Mouse (Mus musculus): ENCODE results near the gene Cntrob. TPM values are rescaled to one million over a fixed set of nuclear protein-coding genes. Genes with fewer than 3 reads are reported as not detected.

Cntrob gene
- polyA plus RNA-seq, 1 experiment from 2014 or later: 37.3 TPM

DNA sequence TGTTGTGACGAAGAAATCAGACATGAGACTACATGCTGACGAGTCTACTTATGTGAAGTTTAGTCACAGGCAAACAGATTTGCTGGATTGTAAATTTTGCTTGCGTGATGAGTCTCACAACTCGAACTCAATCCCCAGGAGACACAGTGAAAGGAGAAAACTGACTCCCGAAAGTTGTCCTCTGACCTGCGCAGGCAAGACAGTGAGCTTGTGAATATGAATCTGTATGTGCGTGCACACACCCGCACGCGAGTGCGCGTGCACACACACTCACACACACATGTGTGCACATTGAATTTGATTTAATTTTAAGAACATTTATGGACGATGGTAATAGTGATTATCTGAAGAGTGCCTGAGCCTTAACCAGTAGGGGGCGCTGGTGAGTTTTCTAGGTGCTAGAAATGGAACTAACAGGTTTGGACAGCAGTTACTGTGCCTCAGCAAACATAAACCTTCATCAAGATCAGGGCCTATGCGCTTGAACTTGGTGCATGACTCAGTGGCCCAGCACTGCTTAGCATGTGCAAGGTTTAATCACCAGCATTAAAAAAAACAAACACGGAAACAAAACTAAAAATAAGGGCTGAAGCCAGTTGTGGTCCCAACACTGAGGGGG is 51.3 kb downstream of the Cntrob start:
- WGBS: 38% methylated on average over 16 of the region's 16 CpGs
- peaks cover 10% of the 10 kb centered on the region for H3K4me1 ChIP-seq
- peaks cover 29% of the 10 kb centered on the region for H3K27me3 ChIP-seq (replicated peaks; ENCODE audit: low read depth, poor library complexity, severe bottlenecking)
- H3K36me3 ChIP-seq (replicated peaks): no peaks in the 10 kb centered on the region
- no peaks in the 10 kb centered on the region for H3K9me3 ChIP-seq
- no peak overlapping the region for H3K4me3 ChIP-seq
- peak; percentile 82 for DNase-seq (ENCODE audit: low spot score)
- H3K27ac ChIP-seq (replicated peaks): no peak overlapping the region

DNA sequence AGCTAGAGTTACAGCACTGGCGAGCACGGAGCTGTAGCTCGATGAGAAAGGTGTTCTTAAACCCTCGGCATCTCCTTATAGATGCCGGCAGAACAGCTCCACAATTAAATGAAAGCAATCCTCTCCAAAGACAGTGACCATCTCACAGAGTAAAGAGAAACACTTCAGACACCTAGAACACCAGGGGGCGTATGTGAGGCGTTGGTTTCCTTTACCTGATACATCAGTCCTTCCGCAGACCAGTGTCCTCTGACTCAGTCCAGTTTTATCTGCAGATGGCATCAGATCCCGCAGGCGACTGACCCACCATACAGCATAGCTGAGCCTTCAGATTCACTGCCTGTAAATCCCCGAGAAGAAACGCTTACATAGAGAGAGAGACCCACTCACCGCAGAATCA is 54.0 kb downstream of the Cntrob start:
- H3K4me1 ChIP-seq: peaks cover 18% of the 10 kb centered on the region
- H3K9me3 ChIP-seq: no peaks in the 10 kb centered on the region
- WGBS: 21% methylated on average over 13 of the region's 13 CpGs
- no peaks in the 10 kb centered on the region for H3K36me3 ChIP-seq (replicated peaks)
- no peak overlapping the region for H3K4me3 ChIP-seq
- H3K27me3 ChIP-seq (replicated peaks; ENCODE audit: low read depth, poor library complexity, severe bottlenecking): peaks cover 29% of the 10 kb centered on the region
- DNase-seq (ENCODE audit: low spot score): peak; percentile 76
- no peak overlapping the region for H3K27ac ChIP-seq (replicated peaks)

DNA sequence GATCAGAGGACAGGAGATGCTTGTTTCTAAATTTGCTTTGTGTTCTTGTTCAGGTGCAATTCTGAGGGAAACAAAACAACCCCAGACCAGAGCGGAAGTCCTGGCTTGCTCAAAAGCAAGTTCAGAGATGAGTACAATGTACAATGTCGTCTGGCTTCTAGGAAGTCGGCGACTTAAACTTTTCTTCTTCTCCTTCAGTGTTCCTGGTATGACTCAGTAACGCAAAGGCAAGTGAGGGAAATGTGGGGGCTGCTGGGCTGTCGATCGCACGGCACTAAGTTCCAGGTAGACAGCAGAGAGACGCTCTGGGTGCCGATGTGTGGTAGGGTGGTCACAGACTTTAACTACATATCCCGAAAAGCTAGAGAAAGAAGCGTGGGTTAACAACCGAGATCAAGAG is 55.5 kb downstream of the Cntrob start:
- Histone ChIP-seq H3K4me3 (no peak overlapping the region), H3K9me3 (no peaks in the 10 kb centered on the region), H3K4me1 (peaks cover 18% of the 10 kb centered on the region), H3K36me3 (replicated peaks) (no peaks in the 10 kb centered on the region), H3K27ac (replicated peaks) (no peak overlapping the region), H3K27me3 (replicated peaks; ENCODE audit: low read depth, poor library complexity, severe bottlenecking) (peaks cover 29% of the 10 kb centered on the region)
- 88% methylated on average over 13 of the region's 13 CpGs for WGBS
- no peak for DNase-seq (ENCODE audit: low spot score)

DNA sequence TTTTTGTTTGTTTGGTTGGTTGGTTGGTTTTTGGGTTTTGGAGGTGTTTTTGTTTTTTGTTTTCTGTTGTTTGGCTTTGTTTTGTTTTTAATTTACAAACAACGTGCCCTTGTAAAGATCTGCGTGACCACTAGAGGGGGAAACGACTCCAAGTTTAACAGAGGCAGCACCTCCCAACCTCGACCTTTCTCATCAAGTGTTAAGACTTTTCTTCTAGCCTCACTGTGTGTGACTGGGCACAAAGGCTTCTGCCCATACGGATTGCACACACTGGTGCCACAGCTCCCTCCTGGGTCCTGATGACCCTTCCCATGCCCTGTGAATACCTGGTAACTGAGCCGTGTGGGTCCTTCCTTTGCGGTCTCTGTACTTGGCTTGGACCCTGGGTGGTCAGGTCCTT is 56.2 kb downstream of the Cntrob start:
- Histone ChIP-seq H3K9me3 (no peaks in the 10 kb centered on the region), H3K4me3 (no peak overlapping the region), H3K27ac (replicated peaks) (no peak overlapping the region), H3K36me3 (replicated peaks) (no peaks in the 10 kb centered on the region), H3K4me1 (peaks cover 18% of the 10 kb centered on the region), H3K27me3 (replicated peaks; ENCODE audit: low read depth, poor library complexity, severe bottlenecking) (peaks cover 29% of the 10 kb centered on the region)
- peak; percentile 30 for DNase-seq (ENCODE audit: low spot score)
- 34% methylated on average over 7 of the region's 7 CpGs for WGBS

- no peak overlapping the region for H3K4me3 ChIP-seq
- H3K36me3 ChIP-seq (replicated peaks): no peaks in the 10 kb centered on the region
- H3K27ac ChIP-seq (replicated peaks): no peak overlapping the region
- WGBS: 25% methylated on average over 10 of the region's 10 CpGs
- peaks cover 29% of the 10 kb centered on the region for H3K27me3 ChIP-seq (replicated peaks; ENCODE audit: low read depth, poor library complexity, severe bottlenecking)
- no peaks in the 10 kb centered on the region for H3K9me3 ChIP-seq
- H3K4me1 ChIP-seq: peaks cover 14% of the 10 kb centered on the region
- peak; percentile 16 for DNase-seq (ENCODE audit: low spot score)
Observed at GRCm38 (mm10) chr11:69266253-69266652, 57.3 kb downstream of the Cntrob start.

DNA sequence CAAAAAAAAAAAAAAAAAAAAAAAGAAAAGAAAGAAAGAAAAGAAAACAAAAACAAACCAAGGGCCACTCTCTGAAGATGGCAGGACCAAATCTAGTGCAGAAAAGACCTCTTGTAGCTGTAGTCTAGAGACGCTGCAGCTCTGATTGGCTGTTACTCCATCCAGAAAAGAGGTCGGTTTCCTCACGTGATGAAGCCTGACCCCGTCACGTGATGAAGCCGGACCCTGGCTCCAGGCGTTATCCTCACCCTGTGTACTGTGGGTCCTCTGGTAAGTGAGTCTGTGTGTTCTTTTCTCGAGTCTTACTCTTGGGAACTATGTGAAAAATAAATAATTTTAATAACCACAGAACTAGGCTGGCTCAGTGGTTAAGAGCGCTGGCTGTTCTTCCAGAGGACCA is 58.2 kb downstream of the Cntrob start:
- Histone ChIP-seq H3K27me3 (replicated peaks; ENCODE audit: low read depth, poor library complexity, severe bottlenecking) (peaks cover 23% of the 10 kb centered on the region), H3K27ac (replicated peaks) (no peak overlapping the region), H3K36me3 (replicated peaks) (no peaks in the 10 kb centered on the region), H3K4me3 (no peak overlapping the region), H3K9me3 (no peaks in the 10 kb centered on the region), H3K4me1 (peaks cover 14% of the 10 kb centered on the region)
- no peak for DNase-seq (ENCODE audit: low spot score)
- WGBS: 75% methylated on average over 9 of the region's 9 CpGs

GRCm38 (mm10) chr11:69264276-69264675 is 59.3 kb downstream of the Cntrob start:
- no peak for DNase-seq (ENCODE audit: low spot score)
- H3K4me3 ChIP-seq: no peak overlapping the region
- H3K9me3 ChIP-seq: no peaks in the 10 kb centered on the region
- H3K27ac ChIP-seq (replicated peaks): no peak overlapping the region
- H3K27me3 ChIP-seq (replicated peaks; ENCODE audit: low read depth, poor library complexity, severe bottlenecking): peaks cover 18% of the 10 kb centered on the region
- H3K36me3 ChIP-seq (replicated peaks): no peaks in the 10 kb centered on the region
- WGBS: 69% methylated on average over 2 of the region's 2 CpGs
- peaks cover 14% of the 10 kb centered on the region for H3K4me1 ChIP-seq

GRCm38 (mm10) chr11:69260111-69260510 is 63.5 kb downstream of the Cntrob start:
- 90% methylated on average over 1 of the region's 1 CpGs for WGBS
- H3K4me1 ChIP-seq: 0 out of 2 replicates have a peak, but pooled peaks cover 2% of the 10 kb centered on the region

GRCm38 (mm10) chr11:69258287-69258686 is 65.3 kb downstream of the Cntrob start:
- H3K9me3 ChIP-seq: no peaks in the 10 kb centered on the region
- H3K36me3 ChIP-seq (replicated peaks): no peaks in the 10 kb centered on the region
- DNase-seq (ENCODE audit: low spot score): peak; percentile 71
- 53% methylated on average over 5 of the region's 5 CpGs for WGBS
- H3K4me1 ChIP-seq: peaks cover 8% of the 10 kb centered on the region
- H3K27ac ChIP-seq (replicated peaks): no peak overlapping the region
- no peaks in the 10 kb centered on the region for H3K27me3 ChIP-seq (replicated peaks; ENCODE audit: low read depth, poor library complexity, severe bottlenecking)
- H3K4me3 ChIP-seq: no peak overlapping the region

More at GRCm38 (mm10) chr11:69260111-69260510, 63.5 kb downstream of the Cntrob start:
- no peak overlapping the region for H3K27ac ChIP-seq (replicated peaks)
- no peak for DNase-seq (ENCODE audit: low spot score)
- no peaks in the 10 kb centered on the region for H3K9me3 ChIP-seq
- no peaks in the 10 kb centered on the region for H3K36me3 ChIP-seq (replicated peaks)
- H3K27me3 ChIP-seq (replicated peaks; ENCODE audit: low read depth, poor library complexity, severe bottlenecking): no peaks in the 10 kb centered on the region
- H3K4me3 ChIP-seq: no peak overlapping the region

- Histone ChIP-seq H3K9me3 (no peaks in the 10 kb centered on the region), H3K36me3 (replicated peaks) (no peaks in the 10 kb centered on the region), H3K4me1 (peaks cover 12% of the 10 kb centered on the region), H3K27ac (replicated peaks) (no peak overlapping the region), H3K27me3 (replicated peaks; ENCODE audit: low read depth, poor library complexity, severe bottlenecking) (no peaks in the 10 kb centered on the region), H3K4me3 (no peak overlapping the region)
- 50% methylated on average over 4 of the region's 4 CpGs for WGBS
- no peak for DNase-seq (ENCODE audit: low spot score)
Observed at GRCm38 (mm10) chr11:69257807-69258206, 65.8 kb downstream of the Cntrob start.

DNA sequence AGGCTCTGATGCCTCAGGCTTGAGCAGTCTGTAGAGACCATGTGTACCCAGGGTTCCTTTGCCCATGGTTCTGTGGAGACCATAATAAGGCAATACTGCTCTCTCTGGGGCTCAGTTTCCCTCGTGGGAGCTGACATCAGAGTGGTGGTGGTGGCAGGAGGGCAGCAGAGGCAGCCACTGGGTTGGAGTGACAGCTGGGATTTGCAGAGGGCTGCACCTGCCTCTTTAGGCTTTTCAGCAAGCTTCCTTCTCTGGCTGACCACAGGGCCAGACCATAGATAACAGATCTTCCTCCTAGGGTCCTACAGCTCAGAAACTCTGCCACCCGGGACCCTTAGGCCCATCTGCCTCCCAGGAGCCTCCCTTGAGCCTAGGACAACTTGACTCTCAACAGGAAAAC is 66.5 kb downstream of the Cntrob start:
- DNase-seq (ENCODE audit: low spot score): no peak
- Histone ChIP-seq H3K4me3 (no peak overlapping the region), H3K36me3 (replicated peaks) (no peaks in the 10 kb centered on the region), H3K4me1 (peaks cover 14% of the 10 kb centered on the region), H3K9me3 (no peaks in the 10 kb centered on the region), H3K27me3 (replicated peaks; ENCODE audit: low read depth, poor library complexity, severe bottlenecking) (no peaks in the 10 kb centered on the region), H3K27ac (replicated peaks) (no peak overlapping the region)
- 66% methylated on average over 2 of the region's 2 CpGs for WGBS

DNA sequence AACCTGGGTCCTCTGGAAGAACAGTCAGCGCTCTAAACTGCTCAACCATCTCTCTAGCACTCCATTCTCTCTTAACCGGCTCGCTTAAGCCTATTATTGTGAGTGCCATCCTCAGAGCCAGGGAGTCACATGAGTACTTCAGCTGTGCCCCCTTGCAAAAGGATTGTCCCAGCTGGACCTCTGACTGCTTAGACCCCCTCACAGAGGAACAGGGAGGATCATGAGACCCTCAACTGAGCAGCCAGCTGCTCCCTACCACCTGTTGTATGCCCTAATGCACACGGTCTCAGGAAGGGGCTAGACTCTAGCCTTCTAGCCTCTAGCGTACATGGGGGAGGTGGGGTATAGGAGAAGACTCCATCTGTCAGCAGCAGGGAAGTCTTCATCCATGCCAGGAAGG is 68.8 kb downstream of the Cntrob start:
- Histone ChIP-seq H3K9me3 (no peaks in the 10 kb centered on the region), H3K36me3 (replicated peaks) (no peaks in the 10 kb centered on the region), H3K27ac (replicated peaks) (no peak overlapping the region), H3K27me3 (replicated peaks; ENCODE audit: low read depth, poor library complexity, severe bottlenecking) (no peaks in the 10 kb centered on the region), H3K4me1 (peaks cover 21% of the 10 kb centered on the region), H3K4me3 (no peak overlapping the region)
- no peak for DNase-seq (ENCODE audit: low spot score)
- 78% methylated on average over 5 of the region's 5 CpGs for WGBS

DNA sequence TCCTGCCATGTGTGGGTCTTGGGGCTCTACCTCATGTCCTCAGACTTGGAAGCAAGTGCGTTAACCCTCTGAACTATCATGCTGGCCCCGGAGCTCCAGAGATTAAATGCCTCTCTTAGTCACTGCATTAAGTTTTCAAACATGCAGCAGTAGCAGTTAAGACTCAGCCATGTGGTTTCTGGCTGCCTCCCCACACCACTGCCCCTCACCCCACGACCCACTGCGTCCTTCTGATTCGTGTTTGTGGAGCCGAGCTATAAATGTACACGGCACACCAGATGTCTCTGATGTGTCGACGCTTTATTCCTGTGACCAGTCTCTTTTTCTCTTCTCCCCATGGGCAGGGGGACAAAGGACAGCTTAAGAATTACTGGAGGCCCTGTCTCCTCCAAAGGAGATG is 70.4 kb downstream of the Cntrob start:
- no peaks in the 10 kb centered on the region for H3K9me3 ChIP-seq
- H3K27ac ChIP-seq (replicated peaks): no peak overlapping the region
- 0 out of 2 replicates have a peak, but pooled peaks cover under 1% of the 10 kb centered on the region for H3K27me3 ChIP-seq (replicated peaks; ENCODE audit: low read depth, poor library complexity, severe bottlenecking)
- H3K4me3 ChIP-seq: no peak overlapping the region
- H3K4me1 ChIP-seq: peaks cover 18% of the 10 kb centered on the region
- H3K36me3 ChIP-seq (replicated peaks): no peaks in the 10 kb centered on the region
- 55% methylated on average over 9 of the region's 9 CpGs for WGBS
- DNase-seq (ENCODE audit: low spot score): no peak
